Mouse (Mus musculus): ENCODE results near the gene Nrarp. TPM values are rescaled to one million over a fixed set of nuclear protein-coding genes. Genes with fewer than 3 reads are reported as not detected.

Nrarp gene
- total RNA-seq, 2 experiments from 2014 or later: 32.5 to 35.0 TPM

DNA sequence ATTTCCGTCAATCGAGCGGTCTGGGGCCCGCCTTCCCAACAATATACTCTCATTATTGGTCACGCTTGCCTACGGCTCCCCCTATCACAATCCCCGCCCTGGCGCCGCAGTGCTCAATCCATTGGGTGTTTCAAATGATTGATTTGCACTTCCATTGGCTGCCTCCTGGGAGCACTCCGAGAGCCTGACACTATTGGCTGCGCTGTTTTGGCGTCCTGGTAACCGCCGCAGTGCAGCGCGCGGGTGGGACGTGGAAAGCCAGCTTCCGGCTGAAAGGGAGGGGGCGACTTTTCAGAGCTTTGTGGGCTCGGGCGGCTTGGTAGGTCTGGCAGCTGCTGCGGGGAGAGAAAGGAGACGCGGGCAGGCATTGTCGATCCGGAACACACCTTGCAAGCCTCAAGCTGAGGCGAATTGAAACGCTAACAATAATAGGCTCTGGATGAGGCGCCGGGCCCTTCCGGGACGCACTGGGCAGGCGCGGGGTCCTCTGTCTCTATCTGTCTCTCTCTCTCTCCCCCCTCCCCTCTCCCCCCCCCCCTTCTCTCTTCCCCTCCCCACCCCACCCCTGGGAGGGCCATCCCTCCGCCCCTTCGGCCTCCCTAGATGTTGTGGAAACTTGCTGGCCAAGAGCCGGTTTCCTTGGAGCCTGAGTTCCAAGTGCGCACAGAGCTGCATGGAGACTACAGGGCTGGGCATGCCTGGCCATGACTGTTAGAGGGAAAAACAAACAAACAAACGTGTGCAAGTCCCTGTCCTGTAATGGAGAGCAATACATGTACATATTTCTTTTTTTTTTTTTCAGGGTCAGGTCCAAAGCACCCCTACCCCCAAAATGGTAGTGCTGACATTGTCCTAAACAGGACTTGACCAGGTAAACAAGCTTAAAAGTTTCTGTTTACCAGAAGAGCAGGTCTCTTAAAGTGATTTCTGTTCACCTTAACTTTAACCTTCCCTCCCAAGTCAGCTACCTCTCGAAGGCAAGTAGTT is 44.5 kb downstream of the Nrarp start:
- intact Hi-C loops (cut with DNase I): loop anchor here (5.0 kb wide), 1 partner anchor 32 kb away; the partner anchor contains the start of gene Tmem203
- DNase-seq: peak; percentile 99

DNA sequence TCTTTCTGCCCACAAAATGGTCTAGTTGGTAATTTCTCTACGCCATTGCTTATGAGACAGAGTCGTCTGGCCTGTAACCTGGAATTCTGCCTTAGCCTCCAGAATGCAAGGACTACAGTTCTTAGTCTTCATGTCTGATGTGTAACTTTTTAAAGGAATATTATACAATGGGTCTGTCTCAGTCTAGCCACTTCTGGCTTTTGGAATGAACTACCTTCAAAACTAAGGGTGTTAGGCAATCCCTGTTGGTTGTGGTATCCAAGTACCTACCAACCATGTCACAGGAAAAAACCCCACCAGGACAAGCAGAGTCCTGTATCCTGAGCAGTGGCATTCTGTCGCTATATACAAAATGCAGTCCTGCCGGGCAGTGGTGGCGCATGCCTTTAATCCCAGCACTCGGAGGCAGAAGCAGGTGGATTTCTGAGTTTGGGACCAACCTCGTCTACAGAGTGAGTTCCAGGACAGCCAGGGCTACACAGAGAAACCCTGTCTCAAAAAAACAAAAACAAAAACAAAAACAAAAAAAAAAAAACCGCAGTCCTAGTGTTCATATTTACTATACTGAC is 45.3 kb downstream of the Nrarp start:
- intact Hi-C loops (cut with DNase I): loop anchor here (1.0 kb wide), 1 partner anchor 33 kb away; no protein-coding TSS in a partner anchor
- DNase-seq: no peak

DNA sequence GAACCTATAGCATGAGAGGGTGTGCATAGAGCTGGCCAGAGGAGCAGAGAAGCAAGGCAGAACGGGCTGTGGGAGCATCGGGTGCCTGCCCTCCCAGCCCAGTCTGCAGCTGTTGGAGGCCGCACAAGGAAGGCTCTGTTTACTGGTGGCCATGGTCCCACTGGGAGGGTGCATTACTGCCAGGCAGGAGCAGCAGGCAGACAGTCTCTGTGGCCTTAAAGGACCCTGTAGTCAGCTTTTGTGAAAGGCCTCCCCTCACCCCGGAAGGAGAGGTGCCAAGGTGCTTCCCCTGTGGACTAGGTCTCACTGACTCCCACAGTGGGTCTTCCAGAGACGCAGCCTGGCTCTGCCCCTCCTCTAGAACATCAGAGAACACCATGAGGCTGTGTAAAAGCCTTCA is 46.3 kb downstream of the Nrarp start:
- DNase-seq: no peak
- intact Hi-C loops (cut with DNase I): loop anchor here (1.0 kb wide), 1 partner anchor 34 kb away; no protein-coding TSS in a partner anchor

DNA sequence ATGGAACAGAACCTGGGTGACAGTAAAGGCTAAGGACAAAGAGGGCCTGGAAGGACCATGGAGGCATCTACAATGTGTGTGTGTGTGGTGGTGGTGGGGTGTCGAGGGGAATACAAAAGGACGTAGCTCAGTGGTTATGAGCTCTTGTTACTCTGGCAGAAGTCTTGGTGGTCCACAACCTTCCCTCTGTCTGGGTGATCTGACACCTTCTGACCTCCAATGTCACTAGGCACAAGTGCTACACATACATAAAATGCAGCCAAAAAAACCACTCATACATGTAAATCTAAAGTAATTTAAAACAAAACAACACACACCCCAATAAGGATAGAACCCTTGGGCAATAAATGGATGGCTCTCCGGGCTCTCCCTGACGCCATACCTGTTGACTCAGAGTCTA is 46.8 kb downstream of the Nrarp start:
- intact Hi-C loops (cut with DNase I): no loop called here
- DNase-seq: no peak

DNA sequence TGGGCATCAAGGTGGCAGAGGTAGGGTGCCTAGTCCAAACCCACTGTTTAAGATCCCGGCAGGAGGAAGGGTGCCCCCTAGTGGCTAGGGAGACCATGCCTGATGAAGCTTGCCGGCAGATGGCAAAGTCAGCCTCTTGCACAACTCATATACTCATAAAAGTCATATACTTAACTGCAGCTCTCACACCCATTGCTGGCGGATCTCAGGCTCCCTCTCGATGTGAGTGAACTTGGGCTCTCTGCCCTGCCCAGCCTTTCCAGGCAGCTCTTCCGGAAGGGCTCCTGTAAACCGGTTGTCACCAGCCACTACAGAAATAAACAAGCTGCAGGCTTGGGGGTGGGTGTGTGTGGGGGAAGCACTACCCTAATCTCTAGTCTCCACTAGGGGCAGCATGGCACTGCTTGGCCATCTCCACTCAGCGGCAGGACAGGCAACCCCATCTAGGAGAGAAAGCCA is 47.9 kb downstream of the Nrarp start:
- DNase-seq: peak; percentile 83
- intact Hi-C loops (cut with DNase I): no loop called here

DNA sequence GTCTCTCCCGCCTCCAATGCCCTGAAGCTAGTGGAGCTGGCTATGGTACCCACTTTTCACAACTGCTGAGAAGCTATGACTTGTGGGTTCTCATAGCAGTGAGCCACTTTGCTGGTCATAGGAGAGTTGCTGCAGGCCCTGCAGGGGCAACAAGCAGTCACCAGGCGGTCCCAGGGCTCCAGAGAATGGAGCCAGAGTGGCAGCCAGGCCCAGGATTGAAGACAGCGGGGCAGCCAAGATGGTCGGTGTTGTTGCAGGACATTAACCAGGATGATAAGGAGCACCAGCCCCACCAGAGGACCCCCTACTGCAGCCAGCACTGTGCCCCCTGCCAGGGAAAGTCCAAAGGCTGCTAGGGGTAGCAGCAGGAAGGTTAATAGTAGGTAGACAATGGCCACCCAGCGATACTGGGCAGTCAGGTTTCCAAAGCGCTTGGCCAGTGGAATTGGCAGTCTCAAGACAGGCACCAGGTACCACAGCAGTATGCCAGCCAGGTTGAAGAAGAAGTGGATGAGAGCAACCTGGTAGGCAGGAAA is 48.5 kb downstream of the Nrarp start:
- intact Hi-C loops (cut with DNase I): no loop called here
- DNase-seq: no peak

DNA sequence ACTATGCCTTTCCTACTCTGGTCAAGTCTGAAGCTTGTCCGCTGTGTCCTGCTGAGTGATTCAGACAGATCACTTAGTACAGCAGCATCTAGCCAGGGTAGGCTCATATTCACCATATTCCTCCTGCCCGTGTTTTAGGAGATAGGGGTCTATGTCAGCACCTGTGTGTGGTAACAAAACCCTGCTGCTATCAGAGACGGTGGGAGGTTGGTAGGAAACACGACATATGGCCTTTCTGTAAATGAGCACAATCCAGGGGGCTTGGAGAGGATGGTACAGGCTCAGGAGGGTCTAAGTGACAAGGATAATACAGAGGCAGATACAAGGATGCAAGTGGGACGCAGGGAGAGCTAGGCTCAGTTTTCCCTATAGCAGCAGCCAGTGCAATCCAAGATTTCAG is 49.0 kb downstream of the Nrarp start:
- intact Hi-C loops (cut with DNase I): no loop called here
- DNase-seq: no peak

DNA sequence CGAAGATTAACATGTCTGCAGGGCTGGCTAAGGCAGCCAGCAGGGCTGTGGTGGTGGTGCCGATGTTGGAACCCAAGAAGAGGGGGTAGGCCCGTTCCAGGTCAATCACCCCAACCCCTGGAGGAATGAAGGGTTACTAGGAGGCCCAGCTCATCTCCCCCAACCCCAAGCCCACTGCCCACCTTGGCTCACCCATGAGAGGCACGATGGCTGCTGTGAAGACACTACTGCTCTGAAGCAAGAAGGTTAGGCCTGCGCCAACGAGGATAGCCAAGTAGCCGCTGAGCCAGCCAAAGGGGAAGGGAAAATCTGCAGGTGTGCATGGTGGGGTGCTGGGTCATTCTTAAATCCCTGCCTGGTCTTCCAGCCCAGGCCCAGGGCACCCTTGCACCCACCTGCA is 50.0 kb downstream of the Nrarp start:
- intact Hi-C loops (cut with DNase I): no loop called here
- DNase-seq: no peak

DNA sequence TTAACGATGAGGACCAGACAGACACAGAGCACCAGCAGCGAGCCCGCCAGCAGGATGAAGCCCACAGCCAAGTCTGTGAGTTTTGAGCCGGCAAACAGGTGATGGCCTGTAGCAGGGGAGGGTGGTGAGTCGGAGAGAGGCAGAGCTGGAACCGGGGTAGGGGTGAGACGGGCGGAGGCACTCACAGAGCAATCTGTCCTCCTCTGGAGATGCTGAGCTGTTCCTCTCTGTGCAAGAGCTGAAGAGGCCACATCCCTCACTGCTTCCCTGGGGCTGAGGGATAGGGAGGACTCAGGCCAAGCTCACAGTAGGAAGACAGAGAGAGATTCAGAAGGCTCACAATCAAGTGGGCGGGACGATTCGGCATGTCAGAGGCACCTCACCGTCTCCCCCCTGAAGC is 50.5 kb downstream of the Nrarp start:
- intact Hi-C loops (cut with DNase I): no loop called here

More for the DNA sequence above, 50.5 kb downstream of the Nrarp start:
- no peak for DNase-seq

Other genes starting within 250 kb of the Nrarp start
- gene Arrdc1, start 245.5 kb upstream of the Nrarp start, total RNA-seq (2021): 10 to 100 TPM; 51.4 to 53.4 TPM
- 10 to 100 TPM; 66.4 to 72.3 TPM for gene Zmynd19, start 231.0 kb upstream of the Nrarp start, total RNA-seq (2021)
- gene Dph7, start 218.4 kb upstream of the Nrarp start, total RNA-seq (2021): 10 to 100 TPM; 30.1 to 30.6 TPM
- 10 to 100 TPM; 66.1 to 69.2 TPM for gene Mrpl41, start 205.7 kb upstream of the Nrarp start, total RNA-seq (2021)
- gene Pnpla7, start 204.7 kb upstream of the Nrarp start, total RNA-seq (2021): 1 to 10 TPM; 7.0 to 8.4 TPM
- 100 to 1,000 TPM; 342 to 359 TPM for gene Nsmf, start 126.4 kb upstream of the Nrarp start, total RNA-seq (2021)
- gene Entpd8, start 100.5 kb upstream of the Nrarp start, total RNA-seq (2021): not detected
- not detected for gene Noxa1, start 85.6 kb upstream of the Nrarp start, total RNA-seq (2021)
- gene Tor4a, start 16.1 kb downstream of the Nrarp start, total RNA-seq (2021): 1 to 10 TPM; 1.4 to 1.8 TPM
- 10 to 100 TPM; 62.6 to 65.1 TPM for gene Nelfb, start 30.7 kb downstream of the Nrarp start, total RNA-seq (2021)
- not detected for gene Stpg3, start 33.9 kb downstream of the Nrarp start, total RNA-seq (2021)
- gene Fam166a, start 38.0 kb downstream of the Nrarp start, total RNA-seq (2021): not detected
- 100 to 1,000 TPM; 324 to 351 TPM for gene Tubb4b, start 43.9 kb downstream of the Nrarp start, total RNA-seq (2021)
- gene Slc34a3, start 53.6 kb downstream of the Nrarp start, total RNA-seq (2021): not detected
- gene Rnf224, start 56.0 kb downstream of the Nrarp start, total RNA-seq (2021): not detected
- gene Rnf208, start 61.5 kb downstream of the Nrarp start, total RNA-seq (2021): 100 to 1,000 TPM; 169 to 189 TPM
- not detected for gene Cysrt1, start 61.7 kb downstream of the Nrarp start, total RNA-seq (2021)
- 1 to 10 TPM; 2.4 to 7.7 TPM for gene AL732309.1, start 66.1 kb downstream of the Nrarp start, total RNA-seq (2021)
- 10 to 100 TPM; 26.4 to 26.8 TPM for gene Tmem203, start 74.7 kb downstream of the Nrarp start, total RNA-seq (2021)
- 10 to 100 TPM; 15.4 to 16.2 TPM for gene Tprn, start 81.9 kb downstream of the Nrarp start, total RNA-seq (2021)
- 10 to 100 TPM; 72.3 to 75.7 TPM for gene Ssna1, start 91.7 kb downstream of the Nrarp start, total RNA-seq (2021)
- gene Anapc2, start 91.7 kb downstream of the Nrarp start, total RNA-seq (2021): 100 to 1,000 TPM; 108 to 121 TPM
- not detected for gene Tmem210, start 107.4 kb downstream of the Nrarp start, total RNA-seq (2021)
- gene Lrrc26, start 109.2 kb downstream of the Nrarp start, total RNA-seq (2021): not detected
- gene Grin1, start 138.4 kb downstream of the Nrarp start, total RNA-seq (2021): 100 to 1,000 TPM; 163 to 186 TPM
- 10 to 100 TPM; 51.0 to 61.3 TPM for gene Man1b1, start 151.6 kb downstream of the Nrarp start, total RNA-seq (2021)
- gene Dpp7, start 175.6 kb downstream of the Nrarp start, total RNA-seq (2021): 10 to 100 TPM; 23.0 to 27.3 TPM
- 1 to 10 TPM; 6.5 to 7.3 TPM for gene Uap1l1, start 184.9 kb downstream of the Nrarp start, total RNA-seq (2021)
- 10 to 100 TPM; 11.7 to 11.8 TPM for gene Sapcd2, start 191.6 kb downstream of the Nrarp start, total RNA-seq (2021)
- 1 to 10 TPM; 6.8 to 7.2 TPM for gene Entpd2, start 215.1 kb downstream of the Nrarp start, total RNA-seq (2021)
- gene Npdc1, start 218.6 kb downstream of the Nrarp start, total RNA-seq (2021): 100 to 1,000 TPM; 478 to 490 TPM
- gene Fut7, start 242.5 kb downstream of the Nrarp start, total RNA-seq (2021): under 1 TPM in 1 of 2 experiments, not detected in 1; 0.16 TPM
- 10 to 100 TPM; 78.4 to 99.2 TPM for gene Abca2, start 247.9 kb downstream of the Nrarp start, total RNA-seq (2021)

All from left cerebral cortex, postnatal 4 days (tissue).